In the genomic region with DNA sequence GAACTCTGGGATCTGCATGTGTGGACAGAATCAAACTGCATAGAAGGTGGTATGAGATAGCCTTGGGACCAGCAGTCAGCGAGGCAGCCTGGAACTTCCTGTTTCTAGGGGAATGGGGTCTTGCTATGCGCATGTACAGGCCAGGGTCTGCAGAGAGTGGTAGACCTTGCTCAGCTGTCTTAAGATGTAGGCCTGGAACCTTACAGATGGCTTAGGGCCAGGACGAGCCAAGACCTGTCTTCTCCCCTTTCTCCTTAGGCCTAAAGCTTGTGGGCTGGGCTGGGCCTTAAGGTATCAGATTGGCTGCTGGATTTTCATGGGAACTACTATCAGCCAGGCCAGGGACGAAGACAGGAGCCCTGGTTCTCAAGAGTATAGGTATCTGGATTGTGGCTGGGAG, we compare ENCODE assay signal across 8 mouse cellular contexts. TPM values are rescaled to one million over a fixed set of nuclear protein-coding genes. Genes with fewer than 3 reads are reported as not detected.
DNase-seq lines count a peak whose midpoint lies in the region; ATAC-seq lines count a peak whose summit lies in the region.

No protein-coding gene starts in this region.

- 88% methylated on average over 4 of the region's 4 CpGs for WGBS in midbrain, embryonic 11.5 days
- WGBS in midbrain, embryonic 14.5 days = 91% methylated on average over 4 of the region's 4 CpGs
- 70% methylated on average over 4 of the region's 4 CpGs for WGBS in stomach, embryonic 15.5 days

- H3K27ac ChIP-seq in midbrain, embryonic 11.5 days (ENCODE audit: low read depth, low read length) = no peak overlapping the region
- H3K27ac ChIP-seq in midbrain, embryonic 14.5 days (replicated peaks; ENCODE audit: low read depth, low read length) = no peak overlapping the region
- H3K27ac ChIP-seq in stomach, embryonic 15.5 days = peak overlapping the region; percentile 66; the same call in 1 of the 2 replicates

- H3K9me3 ChIP-seq in midbrain, embryonic 11.5 days (ENCODE audit: control insufficient read depth, low read length) = no peaks in the 10 kb centered on the region
- no peaks in the 10 kb centered on the region for H3K9me3 ChIP-seq in midbrain, embryonic 14.5 days (ENCODE audit: control insufficient read depth, low read length)
- H3K9me3 ChIP-seq in stomach, embryonic 15.5 days = no peaks in the 10 kb centered on the region

- ATAC-seq in midbrain, embryonic 11.5 days (ENCODE audit: low FRiP score) = no peak
- no peak for ATAC-seq in midbrain, embryonic 14.5 days (ENCODE audit: low FRiP score, low TSS enrichment)
- no peak for ATAC-seq in stomach, embryonic 15.5 days (ENCODE audit: insufficient read depth, low FRiP score, low read depth)

- H3K27me3 ChIP-seq in midbrain, embryonic 11.5 days (ENCODE audit: control insufficient read depth, insufficient read depth, low read length) = no peaks in the 10 kb centered on the region
- no peaks in the 10 kb centered on the region for H3K27me3 ChIP-seq in midbrain, embryonic 14.5 days (ENCODE audit: control insufficient read depth, insufficient read depth, low read length)
- no peaks in the 10 kb centered on the region for H3K27me3 ChIP-seq in stomach, embryonic 15.5 days (replicated peaks)

- intact Hi-C loops in heart, postnatal 10 days (cut with DNase I) = loop anchor here (1.0 kb wide), 1 partner anchor 82 kb away; no protein-coding TSS in a partner anchor

- H3K4me1 ChIP-seq in midbrain, embryonic 11.5 days (ENCODE audit: control insufficient read depth, insufficient read depth, low read length) = peaks cover 54% of the 10 kb centered on the region
- H3K4me1 ChIP-seq in midbrain, embryonic 14.5 days (ENCODE audit: control insufficient read depth, insufficient read depth, low read length) = peaks cover 48% of the 10 kb centered on the region
- H3K4me1 ChIP-seq in stomach, embryonic 15.5 days = peaks cover 70% of the 10 kb centered on the region

- peak; percentile 91 for DNase-seq in heart, adult 11 months
- no peak for DNase-seq in heart, postnatal 10 days
- DNase-seq in midbrain, embryonic 11.5 days (ENCODE audit: low spot score, missing footprints) = peak; percentile 83
- no peak for DNase-seq in midbrain, embryonic 14.5 days
- DNase-seq in kidney, postnatal 10 days = peak; percentile 16
- no peak for DNase-seq in left cerebral cortex, adult 8-10 months (ENCODE audit: low spot score in 2 of 2)
- no peak for DNase-seq in left cerebral cortex, adult 11 months (ENCODE audit: low spot score)

- no peak overlapping the region for H3K4me2 ChIP-seq in midbrain, embryonic 11.5 days
- no peak overlapping the region for H3K4me2 ChIP-seq in midbrain, embryonic 14.5 days (ENCODE audit: low read length)
- H3K4me2 ChIP-seq in stomach, embryonic 15.5 days = peak overlapping the region; percentile 94

- H3K4me3 ChIP-seq in midbrain, embryonic 11.5 days (ENCODE audit: low read depth, low read length) = no peak overlapping the region
- no peak overlapping the region for H3K4me3 ChIP-seq in midbrain, embryonic 14.5 days (replicated peaks; ENCODE audit: low read depth, low read length)
- no peak overlapping the region for H3K4me3 ChIP-seq in stomach, embryonic 15.5 days (replicated peaks)

- no peak overlapping the region for H3K9ac ChIP-seq in midbrain, embryonic 11.5 days (ENCODE audit: low read length)
- no peak overlapping the region for H3K9ac ChIP-seq in midbrain, embryonic 14.5 days (replicated peaks; ENCODE audit: low read length)
- no peak overlapping the region; the same call in 1 of the 2 replicates for H3K9ac ChIP-seq in stomach, embryonic 15.5 days

- no peaks in the 10 kb centered on the region for H3K36me3 ChIP-seq in midbrain, embryonic 11.5 days (ENCODE audit: control insufficient read depth, insufficient read depth, low read length)
- no peaks in the 10 kb centered on the region for H3K36me3 ChIP-seq in midbrain, embryonic 14.5 days (ENCODE audit: control insufficient read depth, insufficient read depth, low read length)
- no peaks in the 10 kb centered on the region for H3K36me3 ChIP-seq in stomach, embryonic 15.5 days

RNA-seq across cellular contexts. Expression of a gene that starts 4.4 kb away (rescaled TPM):
- 10 to 100 TPM; 38.6 to 42.5 TPM for total RNA-seq in heart, postnatal 10 days (2021)
- polyA plus RNA-seq in midbrain, embryonic 11.5 days (2014; fragmentation: Nextera tagmentation; extraction: Ambion mirVana) = 6.7 and 6.9 TPM in 2 replicates
- polyA plus RNA-seq in midbrain, embryonic 14.5 days (2014; fragmentation: Nextera tagmentation; extraction: Ambion mirVana) = 1.9 and 2.5 TPM in 2 replicates
- polyA plus RNA-seq in stomach, embryonic 15.5 days (2015; fragmentation: Nextera tagmentation; extraction: Ambion mirVana) = 12.4 and 13.0 TPM in 2 replicates
- total RNA-seq in left cerebral cortex, adult 8-10 months (2022) = 10 to 100 TPM; 23.5 to 28.6 (median 26.1) TPM

Comparison
In these comparisons a context has a peak if more than half of its experiments do, and no peak if none do; other contexts are left out.
1. DNase-seq: peak in heart, adult 11 months (single experiment), midbrain, embryonic 11.5 days (single experiment) and kidney, postnatal 10 days (single experiment); none in heart, postnatal 10 days (0 of 2), midbrain, embryonic 14.5 days (single experiment), left cerebral cortex, adult 8-10 months (0 of 2) and left cerebral cortex, adult 11 months (single experiment).